Comparison of ENCODE assay signal across 8 mouse cellular contexts in genomic region chr6:142814495-142814921, GRCm38 (mm10). TPM values are rescaled to one million over a fixed set of nuclear protein-coding genes. Genes with fewer than 3 reads are reported as not detected.
A peak's percentile ranks its signal among the peaks of the same experiment; 100 is the strongest.
DNase-seq lines count a peak whose midpoint lies in the region; ATAC-seq lines count a peak whose summit lies in the region.

No protein-coding gene starts in this region.

- ATAC-seq in embryonic facial prominence, embryonic 13.5 days (ENCODE audit: insufficient number of reproducible peaks, insufficient read depth, low FRiP score, low TSS enrichment, low read depth), result no peak; the same call in 1 of the 2 replicates
- peak; percentile 60; the same call in 1 of the 2 replicates for ATAC-seq in limb, embryonic 12.5 days (ENCODE audit: insufficient number of reproducible peaks, insufficient read depth, low FRiP score, low TSS enrichment, low read depth)
- peak; percentile 73 for ATAC-seq in midbrain, embryonic 15.5 days (replicated peaks)

- peak; percentile 88 for DNase-seq in A20 (ENCODE audit: low read depth, low spot score)
- DNase-seq in adrenal gland, postnatal 4 days (ENCODE audit: low spot score in 2 of 2), result peak; percentile 38 to 56
- peak; percentile 46 for DNase-seq in heart, adult 8-10 months (ENCODE audit: low spot score)
- DNase-seq in kidney, adult 8-10 months, result peak; percentile 69 to 88
- DNase-seq in spleen, adult 18-20 months, result peak; percentile 28 to 75

- no peaks in the 10 kb centered on the region for H3K4me1 ChIP-seq in embryonic facial prominence, embryonic 13.5 days
- H3K4me1 ChIP-seq in limb, embryonic 12.5 days (replicated peaks), result no peaks in the 10 kb centered on the region
- H3K4me1 ChIP-seq in midbrain, embryonic 15.5 days, result peaks cover 11% of the 10 kb centered on the region

- H3K9me3 ChIP-seq in embryonic facial prominence, embryonic 13.5 days, result no peaks in the 10 kb centered on the region
- H3K9me3 ChIP-seq in limb, embryonic 12.5 days, result no peaks in the 10 kb centered on the region
- H3K9me3 ChIP-seq in midbrain, embryonic 15.5 days, result no peaks in the 10 kb centered on the region

- H3K4me3 ChIP-seq in embryonic facial prominence, embryonic 13.5 days, result peak overlapping the region; percentile 40
- H3K4me3 ChIP-seq in limb, embryonic 12.5 days (replicated peaks), result peak overlapping the region; percentile 37
- H3K4me3 ChIP-seq in midbrain, embryonic 15.5 days, result peak overlapping the region; percentile 27

- H3K36me3 ChIP-seq in embryonic facial prominence, embryonic 13.5 days, result no peaks in the 10 kb centered on the region
- H3K36me3 ChIP-seq in limb, embryonic 12.5 days, result no peaks in the 10 kb centered on the region
- H3K36me3 ChIP-seq in midbrain, embryonic 15.5 days (replicated peaks), result no peaks in the 10 kb centered on the region

- no peaks in the 10 kb centered on the region for H3K27me3 ChIP-seq in embryonic facial prominence, embryonic 13.5 days
- no peaks in the 10 kb centered on the region for H3K27me3 ChIP-seq in limb, embryonic 12.5 days
- H3K27me3 ChIP-seq in midbrain, embryonic 15.5 days (replicated peaks), result no peaks in the 10 kb centered on the region

- peak overlapping the region; percentile 55 for H3K4me2 ChIP-seq in embryonic facial prominence, embryonic 13.5 days
- H3K4me2 ChIP-seq in limb, embryonic 12.5 days, result peak overlapping the region; percentile 54
- peak overlapping the region; percentile 41 for H3K4me2 ChIP-seq in midbrain, embryonic 15.5 days

- no peak overlapping the region for H3K27ac ChIP-seq in embryonic facial prominence, embryonic 13.5 days
- no peak overlapping the region for H3K27ac ChIP-seq in limb, embryonic 12.5 days
- H3K27ac ChIP-seq in midbrain, embryonic 15.5 days, result 0 out of 2 replicates have a peak overlapping the region, but pooled peaks have one; percentile 21

- 4% methylated on average over 15 of the region's 15 CpGs for WGBS in embryonic facial prominence, embryonic 13.5 days
- whole genome bisulfite sequencing in limb, embryonic 12.5 days, result 3% methylated on average over 15 of the region's 15 CpGs
- WGBS in midbrain, embryonic 15.5 days, result 4% methylated on average over 15 of the region's 15 CpGs

- peak overlapping the region; percentile 51; the same call in 1 of the 2 replicates for H3K9ac ChIP-seq in embryonic facial prominence, embryonic 13.5 days
- peak overlapping the region; percentile 47 for H3K9ac ChIP-seq in limb, embryonic 12.5 days (replicated peaks)
- no peak overlapping the region for H3K9ac ChIP-seq in midbrain, embryonic 15.5 days

RNA-seq across cellular contexts. Expression of gene Sult6b2, which starts 10.2 kb away (rescaled TPM):
- total RNA-seq in adrenal gland, postnatal 4 days (2021), result not detected
- not detected in 2 replicates for polyA plus RNA-seq in embryonic facial prominence, embryonic 13.5 days (2015; fragmentation: Nextera tagmentation; extraction: Ambion mirVana)
- under 1 TPM in 1 of 4 experiments, not detected in 3; 0.24 TPM for total RNA-seq in heart, adult 8-10 months (2022)
- not detected in 2 replicates for polyA plus RNA-seq in limb, embryonic 12.5 days (2016; fragmentation: Nextera tagmentation; extraction: Ambion mirVana)
- polyA plus RNA-seq in midbrain, embryonic 15.5 days (2015; fragmentation: Nextera tagmentation; extraction: Ambion mirVana), result 0.17 and 0.38 TPM in 2 replicates

RNA-seq across cellular contexts. Expression of gene Cmas, which starts 58.0 kb away (rescaled TPM):
- 10 to 100 TPM; 46.3 to 51.1 TPM for total RNA-seq in adrenal gland, postnatal 4 days (2021)
- 76.2 and 77.0 TPM in 2 replicates for polyA plus RNA-seq in embryonic facial prominence, embryonic 13.5 days (2015; fragmentation: Nextera tagmentation; extraction: Ambion mirVana)
- 10 to 100 TPM; 32.7 to 38.9 (median 36.0) TPM for total RNA-seq in heart, adult 8-10 months (2022)
- 81.9 and 86.3 TPM in 2 replicates for polyA plus RNA-seq in limb, embryonic 12.5 days (2016; fragmentation: Nextera tagmentation; extraction: Ambion mirVana)
- 213 and 222 TPM in 2 replicates for polyA plus RNA-seq in midbrain, embryonic 15.5 days (2015; fragmentation: Nextera tagmentation; extraction: Ambion mirVana)
